Mouse (Mus musculus): ENCODE results near the gene Crybb1. TPM values are rescaled to one million over a fixed set of nuclear protein-coding genes. Genes with fewer than 3 reads are reported as not detected.
A peak's percentile ranks its signal among the peaks of the same experiment; 100 is the strongest.

Crybb1 gene
- polyA plus RNA-seq, 1 experiment from 2014 or later = 2.6 TPM

DNA sequence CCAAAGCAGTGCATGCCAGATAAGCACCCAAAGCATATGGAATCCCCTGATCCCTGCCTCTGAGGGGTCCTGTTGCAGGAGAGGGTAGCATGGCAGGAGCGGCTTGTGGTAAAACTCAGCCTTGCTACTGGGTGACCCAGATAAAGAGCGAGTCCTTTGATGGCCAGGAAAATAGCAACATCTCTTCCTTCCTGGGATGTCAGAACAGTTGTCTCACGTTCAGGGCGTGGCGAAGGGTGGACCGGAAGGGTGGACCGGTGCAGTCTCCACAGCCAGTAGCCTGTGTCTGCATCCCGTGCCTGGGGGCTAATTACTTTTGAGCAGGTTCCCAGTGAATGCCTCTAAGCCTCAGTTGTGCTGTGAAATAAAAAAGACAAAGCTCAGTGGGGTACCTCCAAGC is 2.4 kb upstream of the Crybb1 start:
- WGBS = 50% methylated on average over 8 of the region's 8 CpGs
- Histone ChIP-seq H3K36me3 (no peaks in the 10 kb centered on the region), H3K9me3 (no peaks in the 10 kb centered on the region), H3K27me3 (peaks cover 10% of the 10 kb centered on the region; the same call in 1 of the 2 replicates), H3K4me3 (no peak overlapping the region), H3K4me1 (peaks cover 26% of the 10 kb centered on the region), H3K9ac (no peak overlapping the region), H3K4me2 (no peak overlapping the region), H3K27ac (no peak overlapping the region)
- ATAC-seq (ENCODE audit: insufficient number of reproducible peaks, low FRiP score, low TSS enrichment, low read depth) = no peak

- no peak overlapping the region for H3K27ac ChIP-seq
- no peaks in the 10 kb centered on the region for H3K36me3 ChIP-seq
- H3K4me3 ChIP-seq = no peak overlapping the region
- 47% methylated on average over 7 of the region's 7 CpGs for WGBS
- H3K4me1 ChIP-seq = peaks cover 26% of the 10 kb centered on the region
- no peaks in the 10 kb centered on the region for H3K9me3 ChIP-seq
- peaks cover 7% of the 10 kb centered on the region; the same call in 1 of the 2 replicates for H3K27me3 ChIP-seq
- H3K4me2 ChIP-seq = no peak overlapping the region
- peak; percentile 53 for ATAC-seq (ENCODE audit: insufficient number of reproducible peaks, low FRiP score, low TSS enrichment, low read depth)
- H3K9ac ChIP-seq = no peak overlapping the region
Measured at GRCm38 (mm10) chr5:112254282-112254806, 1.3 kb upstream of the Crybb1 start.

- Histone ChIP-seq H3K4me1 (peaks cover 26% of the 10 kb centered on the region), H3K27ac (no peak overlapping the region), H3K36me3 (no peaks in the 10 kb centered on the region), H3K4me3 (no peak overlapping the region), H3K9ac (no peak overlapping the region), H3K4me2 (no peak overlapping the region), H3K27me3 (0 out of 2 replicates have a peak, but pooled peaks cover 7% of the 10 kb centered on the region), H3K9me3 (no peaks in the 10 kb centered on the region)
- no peak for ATAC-seq (ENCODE audit: insufficient number of reproducible peaks, low FRiP score, low TSS enrichment, low read depth)
- 57% methylated on average over 9 of the region's 9 CpGs for WGBS
Measured at GRCm38 (mm10) chr5:112256457-112256856, 842 bp downstream of the Crybb1 start.

DNA sequence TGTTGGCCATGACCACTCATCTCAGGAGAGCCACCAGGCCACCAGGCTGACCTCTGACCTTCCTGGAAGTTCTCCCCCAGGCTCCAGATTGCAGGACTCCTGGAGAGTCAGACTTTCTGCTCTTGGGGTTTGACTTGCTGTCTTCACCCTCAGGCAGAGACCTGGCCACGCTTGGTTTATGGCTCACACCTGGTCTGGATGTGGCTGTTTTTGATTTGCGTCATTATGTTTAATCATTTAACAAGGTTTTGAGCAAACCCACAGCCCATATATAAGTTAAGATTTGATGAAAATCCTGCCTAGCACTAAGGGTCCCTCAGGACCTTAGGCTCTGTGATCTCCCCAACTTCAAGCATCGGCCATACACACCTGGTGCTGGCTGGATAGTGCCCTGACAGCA is 2.3 kb downstream of the Crybb1 start:
- no peak for ATAC-seq (ENCODE audit: insufficient number of reproducible peaks, low FRiP score, low TSS enrichment, low read depth)

GRCm38 (mm10) chr5:112259862-112260650 is 4.4 kb downstream of the Crybb1 start:
- Histone ChIP-seq H3K9ac (no peak overlapping the region), H3K4me2 (no peak overlapping the region), H3K27ac (no peak overlapping the region), H3K9me3 (no peaks in the 10 kb centered on the region), H3K4me3 (no peak overlapping the region), H3K36me3 (no peaks in the 10 kb centered on the region), H3K27me3 (0 out of 2 replicates have a peak, but pooled peaks cover 2% of the 10 kb centered on the region), H3K4me1 (peaks cover 16% of the 10 kb centered on the region)
- no peak for ATAC-seq (ENCODE audit: insufficient number of reproducible peaks, low FRiP score, low TSS enrichment, low read depth)
- WGBS = 86% methylated on average over 16 of the region's 16 CpGs

More for the DNA sequence above, 2.3 kb downstream of the Crybb1 start:
- 32% methylated on average over 3 of the region's 3 CpGs for WGBS
- Histone ChIP-seq H3K36me3 (no peaks in the 10 kb centered on the region), H3K9me3 (no peaks in the 10 kb centered on the region), H3K27me3 (0 out of 2 replicates have a peak, but pooled peaks cover 6% of the 10 kb centered on the region), H3K27ac (no peak overlapping the region), H3K4me1 (peaks cover 26% of the 10 kb centered on the region), H3K9ac (no peak overlapping the region), H3K4me2 (no peak overlapping the region), H3K4me3 (no peak overlapping the region)

DNA sequence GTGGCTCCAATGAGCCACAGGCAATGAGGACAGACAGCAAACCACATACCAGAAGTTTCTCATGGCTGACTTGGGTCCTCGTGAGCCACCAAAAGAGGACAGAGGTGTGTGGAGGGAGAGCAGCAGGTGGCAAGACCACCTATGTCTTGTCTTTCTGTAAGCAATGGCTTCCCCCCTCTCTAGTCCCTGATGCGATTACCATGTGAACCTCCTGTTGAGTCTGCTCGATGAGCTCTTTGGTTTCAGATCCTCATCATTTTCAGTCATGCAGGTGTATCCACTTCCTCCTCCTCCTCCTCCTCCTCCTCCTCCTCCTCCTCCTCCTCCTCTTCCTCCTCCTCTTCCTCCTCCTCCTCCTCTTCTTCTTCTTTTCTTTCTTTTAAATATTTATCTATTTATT is 5.2 kb downstream of the Crybb1 start:
- H3K27ac ChIP-seq = no peak overlapping the region
- H3K9me3 ChIP-seq = no peaks in the 10 kb centered on the region
- no peak overlapping the region for H3K9ac ChIP-seq
- peaks cover 12% of the 10 kb centered on the region for H3K4me1 ChIP-seq
- no peak for ATAC-seq (ENCODE audit: insufficient number of reproducible peaks, low FRiP score, low TSS enrichment, low read depth)
- no peak overlapping the region for H3K4me3 ChIP-seq
- WGBS = 74% methylated on average over 3 of the region's 3 CpGs
- H3K4me2 ChIP-seq = no peak overlapping the region
- 0 out of 2 replicates have a peak, but pooled peaks cover 2% of the 10 kb centered on the region for H3K27me3 ChIP-seq
- no peaks in the 10 kb centered on the region for H3K36me3 ChIP-seq

GRCm38 (mm10) chr5:112264099-112264498 is 8.5 kb downstream of the Crybb1 start:
- Histone ChIP-seq H3K27me3 (peaks cover 23% of the 10 kb centered on the region), H3K9ac (no peak overlapping the region), H3K4me1 (peaks cover 5% of the 10 kb centered on the region; the same call in 1 of the 2 replicates), H3K9me3 (no peaks in the 10 kb centered on the region), H3K4me2 (no peak overlapping the region), H3K36me3 (no peaks in the 10 kb centered on the region), H3K27ac (no peak overlapping the region), H3K4me3 (no peak overlapping the region)
- 74% methylated on average over 7 of the region's 7 CpGs for WGBS
- no peak for ATAC-seq (ENCODE audit: insufficient number of reproducible peaks, low FRiP score, low TSS enrichment, low read depth)

DNA sequence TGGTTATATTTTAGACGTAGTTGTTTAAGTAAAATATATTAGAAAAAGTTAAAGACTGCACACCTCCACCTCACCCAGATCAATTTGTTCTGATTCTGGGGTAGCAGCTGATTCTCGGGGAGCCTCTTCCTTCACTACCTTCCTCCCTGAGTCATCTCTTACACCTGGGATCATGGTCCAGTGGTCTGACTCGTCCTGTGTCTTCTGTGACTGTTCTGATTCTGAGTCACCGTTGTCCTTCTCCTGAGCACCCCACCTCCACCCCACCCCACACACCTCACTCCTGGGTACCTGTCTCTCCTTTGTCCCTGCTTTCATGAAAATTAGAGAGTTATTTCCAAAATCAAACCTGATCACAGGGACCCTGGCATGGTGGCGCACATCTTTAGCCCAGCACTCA is 9.5 kb downstream of the Crybb1 start:
- 84% methylated on average over 5 of the region's 5 CpGs for WGBS
- Histone ChIP-seq H3K27ac (no peak overlapping the region), H3K9ac (no peak overlapping the region), H3K4me3 (no peak overlapping the region), H3K36me3 (no peaks in the 10 kb centered on the region), H3K27me3 (peaks cover 26% of the 10 kb centered on the region), H3K9me3 (no peaks in the 10 kb centered on the region), H3K4me1 (peaks cover 5% of the 10 kb centered on the region; the same call in 1 of the 2 replicates), H3K4me2 (no peak overlapping the region)
- no peak for ATAC-seq (ENCODE audit: insufficient number of reproducible peaks, low FRiP score, low TSS enrichment, low read depth)

DNA sequence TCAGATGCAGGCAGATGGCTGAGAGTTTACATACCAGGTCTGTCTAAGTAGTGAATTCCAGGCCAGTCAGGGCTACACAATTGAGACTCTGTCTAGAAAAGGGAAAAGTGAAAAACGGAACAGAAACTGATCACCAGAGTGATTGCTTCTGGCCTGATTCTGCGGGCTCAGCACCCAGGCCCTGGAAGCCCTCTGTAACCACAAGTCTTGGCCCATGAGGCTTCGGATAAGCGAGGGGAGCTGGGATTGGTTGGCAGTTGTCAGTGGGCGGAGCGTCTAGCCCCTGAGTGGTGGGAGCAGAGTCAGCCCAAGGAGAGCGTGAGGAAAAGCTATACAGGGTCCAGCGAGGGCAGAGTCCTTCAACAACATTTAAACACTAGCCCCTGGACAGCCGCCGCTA is 9.9 kb downstream of the Crybb1 start:
- no peaks in the 10 kb centered on the region for H3K36me3 ChIP-seq
- peak overlapping the region; percentile 21; the same call in 1 of the 2 replicates for H3K4me2 ChIP-seq
- H3K27ac ChIP-seq = no peak overlapping the region
- no peaks in the 10 kb centered on the region for H3K9me3 ChIP-seq
- H3K9ac ChIP-seq = no peak overlapping the region
- H3K4me3 ChIP-seq = no peak overlapping the region
- WGBS = 8% methylated on average over 10 of the region's 10 CpGs
- peaks cover 5% of the 10 kb centered on the region; the same call in 1 of the 2 replicates for H3K4me1 ChIP-seq
- peak; percentile 45; the same call in 1 of the 2 replicates for ATAC-seq (ENCODE audit: insufficient number of reproducible peaks, low FRiP score, low TSS enrichment, low read depth)
- H3K27me3 ChIP-seq = peaks cover 29% of the 10 kb centered on the region

DNA sequence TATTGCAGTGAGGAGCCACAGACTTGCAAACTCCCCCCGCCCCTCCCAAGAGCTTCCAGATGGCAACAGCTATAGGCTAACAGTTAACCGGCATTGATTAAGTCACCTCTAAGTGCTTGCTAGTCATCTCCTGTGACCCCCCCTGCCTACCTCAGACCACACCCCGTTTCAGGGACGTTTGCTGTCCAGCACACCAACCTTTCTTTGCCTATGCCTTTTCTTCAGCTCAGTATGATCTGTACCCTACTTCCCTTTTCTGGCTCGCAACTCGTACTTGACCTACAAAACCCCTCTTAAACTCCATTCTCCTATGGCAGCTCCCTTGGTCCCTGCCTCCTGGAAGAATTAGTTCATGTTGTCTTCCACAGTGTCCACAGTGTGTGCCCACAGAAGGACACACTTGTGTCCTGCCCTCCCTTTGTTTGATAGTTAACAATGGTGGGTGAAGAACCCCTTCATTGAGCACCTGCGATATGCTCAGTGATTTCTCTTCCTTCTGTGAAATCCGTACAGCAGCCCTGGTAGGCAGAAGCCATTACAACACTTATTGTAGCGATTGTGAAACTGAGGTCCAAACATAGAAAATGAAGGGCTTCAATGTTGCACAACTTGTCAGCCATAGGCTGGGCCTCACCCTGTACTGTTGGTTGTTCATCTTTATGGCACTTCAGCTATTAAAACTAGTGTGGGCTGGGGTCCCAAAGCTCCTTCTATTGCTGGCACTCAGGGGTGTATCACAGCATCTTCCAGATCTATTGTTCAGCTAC is 10.6 kb downstream of the Crybb1 start:
- Histone ChIP-seq H3K27ac (no peak overlapping the region), H3K4me3 (no peak overlapping the region), H3K36me3 (no peaks in the 10 kb centered on the region), H3K4me1 (peaks cover 5% of the 10 kb centered on the region; the same call in 1 of the 2 replicates), H3K4me2 (peak overlapping the region; percentile 21; the same call in 1 of the 2 replicates), H3K9me3 (no peaks in the 10 kb centered on the region), H3K27me3 (peaks cover 31% of the 10 kb centered on the region), H3K9ac (no peak overlapping the region)
- WGBS = 50% methylated on average over 9 of the region's 9 CpGs
- ATAC-seq (ENCODE audit: insufficient number of reproducible peaks, low FRiP score, low TSS enrichment, low read depth) = no peak; the same call in 1 of the 2 replicates

DNA sequence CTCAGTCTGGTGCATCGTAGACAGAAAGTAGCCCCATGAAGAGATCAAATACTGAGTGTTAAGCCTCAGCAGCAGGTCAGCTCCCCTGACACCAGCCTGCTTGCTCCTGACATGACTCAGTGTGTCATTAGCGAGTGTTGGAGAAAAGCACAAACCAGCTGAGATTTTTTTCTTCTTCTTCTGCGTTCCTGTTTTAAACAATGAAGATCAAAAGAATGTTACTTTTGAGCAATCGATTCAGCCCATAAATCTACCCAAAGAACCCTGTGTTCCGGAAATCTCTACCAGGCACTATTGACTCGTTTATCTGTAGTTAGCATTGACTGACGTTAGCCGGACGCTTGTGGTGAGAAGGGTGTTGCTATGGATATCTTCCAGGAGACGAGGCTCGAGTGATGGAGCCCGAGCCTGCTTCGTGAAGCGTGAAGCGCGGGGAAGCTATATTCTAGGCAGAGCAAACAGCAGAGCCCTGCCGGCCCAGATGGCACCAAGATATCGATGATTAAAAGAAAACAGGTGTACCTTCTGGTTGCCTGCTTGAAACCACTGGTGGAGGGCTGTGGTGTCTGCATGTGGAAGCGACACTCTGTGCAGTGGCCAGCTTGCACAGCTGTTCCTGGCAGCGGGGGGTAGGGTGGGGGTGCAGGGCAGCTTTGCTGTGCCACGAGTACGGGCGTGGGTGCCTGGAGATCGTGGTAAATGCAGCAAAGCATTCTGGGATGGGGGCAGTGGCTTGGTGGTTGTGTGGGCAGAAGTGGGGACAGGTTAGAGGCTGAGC is 15.3 kb downstream of the Crybb1 start:
- Histone ChIP-seq H3K4me1 (peaks cover 9% of the 10 kb centered on the region; the same call in 1 of the 2 replicates), H3K4me2 (no peak overlapping the region), H3K9me3 (no peaks in the 10 kb centered on the region), H3K4me3 (no peak overlapping the region), H3K27ac (no peak overlapping the region), H3K27me3 (peaks cover 34% of the 10 kb centered on the region), H3K9ac (no peak overlapping the region), H3K36me3 (no peaks in the 10 kb centered on the region)
- ATAC-seq (ENCODE audit: insufficient number of reproducible peaks, low FRiP score, low TSS enrichment, low read depth) = no peak
- WGBS = 44% methylated on average over 24 of the region's 24 CpGs
